Mouse (Mus musculus) megakaryocyte progenitor cell, adult 5-6 weeks (primary cell): Measurements from ENCODE around the gene Gm13090. TPM values are rescaled to one million over a fixed set of nuclear protein-coding genes. Genes with fewer than 3 reads are reported as not detected.

ENCODE experiments used
- ATAC-seq: replicated peaks from 2 replicates; pipeline ENCODE4 v1.8.0; 2016; ENCODE audit warnings: mild to moderate bottlenecking, moderate TSS enrichment, inconsistent platforms; ENCODE audit not compliant: poor library complexity
- total RNA-seq, 2 experiments: library from RNA; stranded (forward) in 1 of 2; stranded (reverse) in 1 of 2; fragments of 157-497, 149-512 nt in 1 of 2; fragments of 200-1000 nt in 1 of 2; gene quantifications; 2 replicates each; pipeline versions ENCODE4 v1.2.3 to v1.2.4; 2015 to 2017

The Gm13090 gene
- not detected in 2 replicates for total RNA-seq (2015)
- not detected in 2 replicates for total RNA-seq (2017)

- no peak for ATAC-seq
These were observed at the start of gene Gm13090 for GRCm38 (mm10) chr4:151089270-151089669. Gm13090 (plus strand) TSS chr4:151089570.

GRCm38 (mm10) chr4:151041506-151041905, 47.9 kb upstream of the Gm13090 start:
- ATAC-seq, result no peak

GRCm38 (mm10) chr4:151043281-151043680, 46.1 kb upstream of the Gm13090 start:
- ATAC-seq, result peak; percentile 14; the same call in 1 of the 2 replicates

GRCm38 (mm10) chr4:151044037-151044943, 45.1 kb upstream of the Gm13090 start, which contains the start of gene Per3:
Per3 (minus strand) TSS chr4:151044665.
- peak; percentile 89 for ATAC-seq

DNA sequence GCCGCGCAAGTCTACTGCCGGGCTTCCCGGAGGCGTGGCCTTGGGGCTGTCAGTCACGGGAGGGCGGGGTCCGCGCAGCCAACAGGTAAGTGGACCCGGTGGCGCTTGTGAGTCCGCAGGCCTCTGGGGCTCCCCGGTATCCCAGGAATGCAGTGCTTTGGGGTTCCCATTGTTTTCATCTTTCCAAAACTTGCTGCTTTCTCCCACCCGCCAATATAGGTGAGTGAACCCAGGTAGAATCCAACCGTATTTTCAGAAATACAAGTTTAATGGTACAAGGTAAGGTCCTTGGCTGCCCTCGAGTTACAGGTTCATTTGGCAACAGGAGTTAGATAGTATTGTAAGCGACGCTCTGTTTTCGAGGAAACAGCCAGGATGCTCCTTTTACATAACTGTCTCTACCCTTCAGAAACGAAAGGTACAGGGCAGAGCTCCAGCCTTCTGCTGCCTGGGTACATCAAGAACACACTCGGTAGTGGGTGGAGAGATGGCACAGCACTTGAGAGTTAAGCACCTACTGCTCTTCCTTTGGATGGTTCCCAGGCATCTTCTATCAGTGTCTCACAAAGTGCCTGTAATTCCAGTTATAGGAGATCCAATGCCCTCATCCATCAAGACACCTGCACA, 44.3 kb upstream of the Gm13090 start:
- no peak for ATAC-seq

- no peak for ATAC-seq
These were observed 42.8 kb upstream of the Gm13090 start for GRCm38 (mm10) chr4:151046524-151046923.

DNA sequence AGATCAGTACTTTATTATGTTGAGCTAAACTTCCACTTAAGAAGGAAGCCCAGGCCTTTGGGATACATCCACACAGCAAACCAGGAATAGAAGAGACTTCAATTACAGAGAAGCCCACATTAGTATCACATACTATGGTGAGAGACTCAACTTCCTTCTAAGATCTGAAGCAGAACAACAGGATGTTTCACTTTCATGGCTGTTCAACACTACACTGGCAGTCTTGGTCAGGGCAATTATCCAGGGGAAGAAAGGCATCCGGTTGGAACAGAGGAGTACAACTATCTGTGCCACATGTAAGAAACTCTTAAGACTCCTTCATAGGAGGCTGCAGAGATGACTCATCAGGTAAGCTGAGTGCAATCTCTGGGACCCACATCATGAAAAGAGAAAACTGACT, 38.2 kb upstream of the Gm13090 start:
- ATAC-seq, result peak; percentile 54; the same call in 1 of the 2 replicates

DNA sequence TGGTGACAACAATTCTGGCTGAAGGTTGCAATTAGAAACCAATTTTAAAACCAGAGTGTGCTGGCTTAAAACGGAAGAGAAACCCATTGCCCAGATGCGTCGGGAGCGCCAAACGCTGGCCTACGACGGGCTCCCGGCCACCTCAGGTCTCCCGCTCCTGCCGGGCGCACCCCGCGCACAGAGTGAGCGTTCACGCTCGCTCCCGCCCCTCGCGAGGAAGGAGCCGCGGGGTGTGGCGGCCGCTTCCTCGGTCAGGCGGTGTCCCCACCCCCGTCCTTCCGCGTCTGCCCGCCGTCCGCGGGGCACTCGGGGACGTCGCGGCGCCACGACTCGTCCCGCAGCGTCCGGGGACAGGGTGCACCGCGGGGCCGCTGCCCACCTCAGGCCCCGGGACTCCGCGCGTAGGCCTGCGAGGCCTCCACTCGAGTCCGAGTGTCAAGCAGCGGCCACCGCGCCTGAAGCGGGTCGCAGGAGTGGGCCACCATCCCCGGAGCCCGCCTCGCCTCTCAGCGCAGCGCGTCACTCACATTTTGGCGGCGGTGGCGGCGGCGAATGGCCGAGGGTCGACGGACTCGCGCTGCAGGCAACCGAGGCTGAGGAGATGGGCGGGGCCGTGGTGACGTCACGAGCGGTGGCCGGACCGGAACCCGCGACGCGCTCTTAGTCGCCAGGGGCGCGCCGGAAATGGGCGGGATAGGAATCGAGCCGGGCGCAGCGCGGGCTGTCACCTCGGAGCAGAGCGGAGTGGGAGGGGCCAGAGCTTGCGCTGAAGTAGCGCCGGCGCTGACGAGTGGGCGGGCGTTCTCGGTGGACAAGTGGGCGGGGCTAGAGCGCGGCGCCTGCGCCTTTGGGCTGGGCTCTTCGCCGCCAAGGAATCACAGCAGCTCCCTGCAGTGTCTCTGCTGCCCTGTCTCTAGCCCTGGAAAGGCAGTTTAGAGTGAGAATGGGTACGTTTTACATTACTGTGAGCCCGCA, 31.7 kb upstream of the Gm13090 start, which contains the start of gene Vamp3:
TSS of gene Vamp3 (minus strand) at position 617 of the 975 bp plus-strand sequence.
- peak; percentile 97 for ATAC-seq

DNA sequence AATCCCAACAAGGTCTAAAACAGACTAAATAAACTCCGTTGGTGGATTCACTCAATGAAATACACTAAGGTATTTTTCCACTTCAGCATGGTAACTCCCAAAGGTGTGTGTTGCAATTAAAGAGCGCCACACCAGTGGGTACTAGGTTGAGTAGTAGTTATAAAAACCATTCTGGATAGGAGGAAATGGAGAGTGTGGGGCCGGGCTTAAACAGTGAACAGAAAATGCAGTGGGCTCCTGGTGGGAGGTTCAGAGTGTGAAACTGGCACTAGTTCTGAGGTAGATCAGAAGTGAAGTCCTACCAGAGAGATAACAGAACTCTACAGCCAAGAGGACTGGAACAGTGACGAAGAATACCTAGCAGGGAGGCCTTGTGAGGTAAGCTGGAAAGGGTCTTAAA, 30.7 kb upstream of the Gm13090 start:
- ATAC-seq, result no peak

- ATAC-seq, result no peak
These were observed 29.8 kb upstream of the Gm13090 start for GRCm38 (mm10) chr4:151059566-151059965.

- ATAC-seq, result peak; percentile 70
These were observed 20.6 kb upstream of the Gm13090 start for GRCm38 (mm10) chr4:151068751-151069150.

- peak; percentile 82 for ATAC-seq
These were observed 18.4 kb upstream of the Gm13090 start for GRCm38 (mm10) chr4:151070962-151071361.

DNA sequence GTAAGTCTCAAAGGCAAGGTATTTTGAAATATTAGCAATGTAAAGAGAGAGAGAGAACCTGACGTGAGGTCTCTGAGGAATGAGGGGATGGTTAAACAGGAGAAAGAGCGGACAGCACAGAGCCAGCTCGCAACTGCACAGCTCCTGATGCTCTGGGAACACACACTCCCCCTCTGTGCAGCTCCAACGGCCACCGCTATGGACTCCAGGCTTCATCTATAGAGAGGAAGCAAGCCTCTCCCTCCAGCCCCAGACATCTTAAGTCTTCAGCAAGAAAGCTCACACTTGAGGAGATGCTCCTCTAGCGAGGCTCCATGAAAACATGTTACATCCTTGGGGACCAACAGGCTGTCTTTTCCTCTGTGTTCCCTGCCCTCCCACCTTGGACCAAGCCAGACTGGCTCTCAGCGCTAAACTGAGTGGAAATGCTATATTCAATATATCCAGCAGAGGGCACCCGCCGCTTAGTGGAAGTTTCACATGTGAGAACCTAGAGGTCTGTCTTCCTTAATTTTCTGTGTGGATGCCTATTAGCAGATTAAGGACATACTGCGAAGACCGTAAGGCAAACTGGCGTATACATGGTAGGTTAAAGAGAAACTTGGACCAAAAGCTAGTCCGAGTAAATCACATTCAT, 16.1 kb upstream of the Gm13090 start:
- peak; percentile 64 for ATAC-seq

DNA sequence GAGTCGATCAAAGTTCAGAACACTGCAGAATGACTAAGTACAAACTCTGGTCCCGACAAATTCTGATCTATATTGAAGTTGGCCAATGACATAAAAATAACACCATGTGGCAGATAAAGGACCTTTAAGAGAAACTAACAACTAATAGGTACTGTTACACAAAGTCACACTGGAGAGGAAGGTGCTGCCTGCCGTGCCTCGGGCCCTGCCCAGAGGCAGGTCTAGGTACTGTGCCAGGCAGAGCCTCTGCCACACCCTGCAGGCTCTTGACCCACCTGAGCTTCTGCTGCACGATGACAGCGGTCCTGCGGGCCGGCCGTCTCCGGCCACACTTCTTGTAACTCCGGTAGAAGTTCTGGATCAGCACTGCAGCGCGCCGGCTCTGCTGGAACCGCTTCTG, 14.6 kb upstream of the Gm13090 start:
- no peak for ATAC-seq

GRCm38 (mm10) chr4:151081355-151081754, 8.0 kb upstream of the Gm13090 start:
- ATAC-seq, result no peak

GRCm38 (mm10) chr4:151081977-151082376, 7.4 kb upstream of the Gm13090 start:
- no peak for ATAC-seq

DNA sequence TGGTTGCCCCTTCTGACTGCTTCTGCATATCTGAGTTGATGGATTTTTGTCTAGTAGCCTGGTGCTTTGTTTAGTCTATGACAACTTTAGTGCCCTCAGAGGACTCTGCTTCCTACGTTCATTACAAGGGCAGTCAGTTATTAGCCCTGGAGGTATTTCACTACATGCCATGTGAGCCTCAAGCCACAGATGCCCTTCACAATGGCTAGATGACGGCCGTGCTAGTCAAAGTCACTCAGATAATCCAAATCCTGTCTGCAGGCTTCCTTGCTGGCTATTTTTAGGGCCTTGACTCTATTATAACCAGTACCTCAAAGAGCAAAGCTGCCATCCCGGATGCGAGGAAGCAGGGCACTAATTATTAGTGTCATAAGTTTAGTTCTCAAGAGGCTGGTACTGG, 6.3 kb upstream of the Gm13090 start:
- no peak for ATAC-seq

- ATAC-seq, result no peak
These were observed 2.0 kb upstream of the Gm13090 start for GRCm38 (mm10) chr4:151087358-151087757.

DNA sequence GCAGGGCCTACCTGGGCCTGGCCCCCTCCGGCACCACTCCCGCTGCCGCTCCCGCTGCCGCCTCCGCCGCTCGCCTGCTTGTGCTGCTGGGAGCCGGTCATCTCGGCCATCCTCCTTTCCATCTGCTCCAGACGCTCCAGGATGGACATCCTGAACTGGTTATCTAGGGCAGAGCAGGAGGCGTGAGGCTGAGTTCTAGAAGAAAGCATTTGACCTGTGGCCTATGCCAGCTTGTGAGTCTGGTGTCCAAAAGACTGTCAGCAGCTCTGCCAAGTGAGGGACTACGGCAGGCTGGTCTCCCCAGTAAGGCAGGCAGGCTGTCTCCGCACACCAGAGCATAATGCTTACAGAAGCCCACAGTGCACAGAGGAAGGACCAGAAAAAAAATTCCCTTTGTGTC, 551 bp upstream of the Gm13090 start:
- no peak for ATAC-seq

- peak; percentile 55 for ATAC-seq
These were observed 5.8 kb downstream of the Gm13090 start for GRCm38 (mm10) chr4:151095207-151095606.
